Mouse (Mus musculus) heart, embryonic 15.5 days (tissue): Measurements from ENCODE around the gene Ksr2. TPM values are rescaled to one million over a fixed set of nuclear protein-coding genes. Genes with fewer than 3 reads are reported as not detected.

Source experiments
- ATAC-seq: fragments of 200-750 bp; cut with Nextera tagmentation; replicated peaks from 2 replicates; pipeline ENCODE4 v1.8.0; 2017; ENCODE audit warnings: low read depth, moderate TSS enrichment; ENCODE audit not compliant: insufficient number of reproducible peaks, insufficient read depth, low FRiP score
- H3K27ac ChIP-seq: fragments of 300-500 bp; sonication (generic); 2 replicates; pipeline ENCODE4 v1.5.1; 2015; ENCODE audit warnings: mild to moderate bottlenecking, inconsistent platforms
- H3K27me3 ChIP-seq: fragments of 300-500 bp; sonication (generic); 2 replicates; pipeline ENCODE4 v1.6.1; 2015; ENCODE audit warnings: inconsistent platforms
- H3K36me3 ChIP-seq: fragments of 300-500 bp; sonication (generic); 2 replicates; pipeline ENCODE4 v1.6.1; 2015; ENCODE audit warnings: mild to moderate bottlenecking, inconsistent platforms
- H3K4me1 ChIP-seq: fragments of 300-500 bp; sonication (generic); replicated peaks from 2 replicates; pipeline ENCODE4 v1.6.1; 2015; ENCODE audit warnings: inconsistent platforms
- H3K4me2 ChIP-seq: fragments of 300-500 bp; sonication (generic); 2 replicates; pipeline ENCODE4 v1.6.1; 2015; ENCODE audit warnings: inconsistent platforms, mild to moderate bottlenecking, moderate library complexity
- H3K4me3 ChIP-seq: fragments of 300-500 bp; sonication (generic); 2 replicates; pipeline ENCODE4 v1.5.1; 2015; ENCODE audit warnings: mild to moderate bottlenecking, inconsistent platforms
- H3K9ac ChIP-seq: fragments of 300-500 bp; sonication (generic); 2 replicates; pipeline ENCODE4 v1.6.1; 2015; ENCODE audit warnings: mild to moderate bottlenecking, inconsistent platforms
- H3K9me3 ChIP-seq: fragments of 300-500 bp; sonication (generic); replicated peaks from 2 replicates; pipeline ENCODE4 v1.6.1; 2016; ENCODE audit warnings: inconsistent platforms
- WGBS: fragments of 180-500 bp; shearing (Covaris S2); methylation state at CpG from one replicate; pipeline ENCODE4 v1.1.7; 2015; ENCODE audit warnings: mixed read lengths; 5-methylcytosine and 5-hydroxymethylcytosine counted together
- polyA plus RNA-seq: library from polyadenylated mRNA; unstranded; fragments of >200 nt; fragmentation: Nextera tagmentation; extraction: Ambion mirVana; gene quantifications from 2 replicates; pipeline ENCODE4 v1.2.1, GENCODE M21; 2015

The Ksr2 gene
- polyA plus RNA-seq, 1 experiment from 2014 or later: 0.08 TPM

DNA sequence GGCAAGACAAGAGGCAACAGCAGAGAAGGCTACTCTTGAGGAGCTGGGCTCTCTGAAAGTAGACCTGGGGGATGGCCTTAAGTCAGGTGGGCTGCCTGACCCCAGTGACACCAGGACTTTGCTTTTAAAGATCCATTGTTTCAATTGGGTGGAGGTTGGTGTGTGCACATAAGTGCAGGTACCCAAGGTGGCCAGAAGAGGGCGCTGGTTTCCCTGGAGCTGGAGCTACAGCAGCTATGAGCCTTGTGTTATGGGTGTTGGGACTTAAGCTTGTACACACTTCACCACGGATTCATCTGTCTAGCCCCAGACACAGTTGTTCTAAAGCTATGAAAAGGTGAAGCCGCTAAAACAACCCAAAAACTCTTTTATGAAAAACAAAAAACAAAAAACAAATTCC is 279.8 kb downstream of the Ksr2 start:
- Histone ChIP-seq H3K27ac (no peak overlapping the region), H3K4me3 (no peak overlapping the region), H3K4me1 (no peaks in the 10 kb centered on the region), H3K27me3 (no peaks in the 10 kb centered on the region; the same call in 1 of the 2 replicates), H3K36me3 (no peaks in the 10 kb centered on the region), H3K9me3 (no peaks in the 10 kb centered on the region), H3K9ac (no peak overlapping the region), H3K4me2 (no peak overlapping the region)
- ATAC-seq: no peak
- WGBS: 77% methylated on average over 3 of the region's 3 CpGs

DNA sequence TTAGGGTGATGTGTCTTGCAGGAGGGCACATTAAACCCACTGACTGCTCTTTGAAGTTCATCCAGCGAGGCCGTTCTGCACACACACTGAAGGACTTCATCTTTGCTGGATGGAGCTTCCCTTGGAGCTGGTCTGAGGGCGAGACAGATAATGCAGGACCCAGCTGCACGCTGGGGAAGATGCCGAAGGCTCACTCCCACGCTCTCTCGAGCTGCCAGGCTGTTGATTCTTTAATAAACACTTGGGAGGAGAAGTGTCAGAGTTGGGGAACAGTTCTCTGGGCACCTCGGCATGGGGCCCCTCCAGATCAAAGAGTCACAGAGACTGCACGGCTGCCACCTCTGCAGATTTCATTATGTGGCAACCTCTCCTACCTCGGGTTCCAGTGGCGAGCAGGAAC is 280.8 kb downstream of the Ksr2 start:
- H3K4me1 ChIP-seq: no peaks in the 10 kb centered on the region
- H3K4me2 ChIP-seq: no peak overlapping the region
- no peaks in the 10 kb centered on the region for H3K36me3 ChIP-seq
- no peaks in the 10 kb centered on the region; the same call in 1 of the 2 replicates for H3K27me3 ChIP-seq
- no peaks in the 10 kb centered on the region for H3K9me3 ChIP-seq
- H3K9ac ChIP-seq: no peak overlapping the region
- no peak for ATAC-seq
- no peak overlapping the region for H3K27ac ChIP-seq
- no peak overlapping the region for H3K4me3 ChIP-seq
- WGBS: 25% methylated on average over 11 of the region's 11 CpGs

DNA sequence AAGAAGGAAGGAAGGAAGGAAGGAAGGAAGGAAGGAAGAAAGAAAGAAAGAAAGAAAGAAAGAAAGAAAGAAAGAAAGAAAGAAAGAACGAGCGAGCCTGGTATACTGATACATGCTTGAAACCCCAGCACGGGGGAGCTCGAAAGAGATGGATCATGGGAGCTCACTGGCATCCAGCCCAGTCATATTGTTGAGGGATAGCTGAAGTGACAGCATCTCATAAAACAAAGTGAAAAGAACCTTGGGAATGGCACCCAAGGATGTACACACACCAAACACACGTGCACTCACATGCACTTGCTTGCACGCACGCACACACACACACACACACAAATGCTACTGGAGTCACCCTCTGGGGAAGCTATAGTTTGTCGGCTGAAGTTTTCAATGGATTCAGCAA is 282.6 kb downstream of the Ksr2 start:
- H3K4me2 ChIP-seq: no peak overlapping the region
- ATAC-seq: no peak
- no peak overlapping the region for H3K9ac ChIP-seq
- no peaks in the 10 kb centered on the region for H3K4me1 ChIP-seq
- WGBS: 77% methylated on average over 8 of the region's 8 CpGs
- no peak overlapping the region for H3K4me3 ChIP-seq
- no peaks in the 10 kb centered on the region for H3K9me3 ChIP-seq
- no peaks in the 10 kb centered on the region; the same call in 1 of the 2 replicates for H3K27me3 ChIP-seq
- no peaks in the 10 kb centered on the region for H3K36me3 ChIP-seq
- no peak overlapping the region for H3K27ac ChIP-seq

DNA sequence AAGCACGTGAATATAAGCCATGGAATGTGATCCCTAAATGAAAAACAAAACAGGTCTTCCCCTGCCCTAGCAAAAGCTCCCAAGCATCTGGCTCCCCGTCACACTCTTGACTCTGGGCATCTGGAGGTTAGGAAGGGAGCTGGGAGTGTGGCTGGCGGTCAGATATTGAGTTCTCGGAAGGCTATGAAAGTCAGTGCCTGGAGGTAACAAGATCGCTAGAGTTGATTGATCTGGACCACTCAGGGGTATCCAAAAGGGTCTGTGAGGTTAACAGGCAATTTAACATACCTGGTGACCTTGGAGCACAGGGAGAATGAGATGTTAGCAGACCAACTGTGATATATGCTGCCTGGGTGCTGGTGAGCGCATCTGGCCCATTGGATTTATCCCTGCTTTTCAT is 283.8 kb downstream of the Ksr2 start:
- Histone ChIP-seq H3K9ac (no peak overlapping the region), H3K4me3 (no peak overlapping the region), H3K9me3 (no peaks in the 10 kb centered on the region), H3K27me3 (no peaks in the 10 kb centered on the region; the same call in 1 of the 2 replicates), H3K27ac (no peak overlapping the region), H3K4me1 (no peaks in the 10 kb centered on the region), H3K36me3 (no peaks in the 10 kb centered on the region), H3K4me2 (no peak overlapping the region)
- no peak for ATAC-seq
- WGBS: 68% methylated on average over 6 of the region's 6 CpGs

DNA sequence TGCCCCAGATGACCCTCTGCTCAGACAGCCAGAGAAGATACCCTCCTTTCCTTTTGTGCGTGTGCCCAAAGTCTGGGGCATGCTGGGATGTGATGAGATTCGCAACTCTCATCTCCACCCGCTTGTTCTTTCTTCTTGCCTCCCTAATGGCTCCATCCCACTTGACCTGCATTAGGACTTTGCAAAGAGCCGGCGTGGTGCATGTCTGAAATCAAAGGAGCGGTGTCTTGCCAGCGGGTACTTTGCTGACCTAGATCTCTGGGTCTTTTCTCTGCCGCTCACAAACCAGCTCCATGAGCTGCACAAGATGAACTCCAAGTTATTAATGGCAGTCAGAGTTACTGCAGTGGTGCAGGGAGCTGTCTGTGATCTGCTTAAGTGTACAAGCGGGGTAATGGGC is 290.6 kb downstream of the Ksr2 start:
- Histone ChIP-seq H3K9ac (no peak overlapping the region), H3K4me3 (no peak overlapping the region)
- 67% methylated on average over 9 of the region's 9 CpGs for WGBS

DNA sequence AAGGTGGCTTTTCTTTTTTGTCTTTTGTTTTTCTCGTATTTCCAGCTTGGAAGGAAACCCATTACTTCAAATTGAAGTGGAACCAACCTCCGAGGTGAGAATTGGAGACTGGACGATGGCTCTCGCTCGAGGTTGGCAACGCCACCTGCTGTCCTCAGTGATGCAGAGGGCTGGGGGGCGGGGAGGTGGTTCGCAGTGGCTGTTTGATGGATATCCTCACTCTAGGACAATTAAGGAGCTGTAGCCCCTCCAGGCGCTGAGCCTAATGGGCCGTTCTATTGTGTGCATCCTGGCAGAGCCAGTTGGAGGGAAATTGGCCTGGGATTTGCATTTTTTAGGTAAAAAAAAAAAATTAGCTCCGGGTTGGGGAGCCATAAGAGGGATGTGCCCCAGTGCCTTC is 292.8 kb downstream of the Ksr2 start:
- H3K4me2 ChIP-seq: no peak overlapping the region
- no peak for ATAC-seq
- no peaks in the 10 kb centered on the region for H3K4me1 ChIP-seq
- H3K9ac ChIP-seq: no peak overlapping the region
- H3K36me3 ChIP-seq: no peaks in the 10 kb centered on the region
- no peak overlapping the region for H3K4me3 ChIP-seq
- no peak overlapping the region for H3K27ac ChIP-seq
- H3K27me3 ChIP-seq: no peaks in the 10 kb centered on the region
- H3K9me3 ChIP-seq: no peaks in the 10 kb centered on the region
- 55% methylated on average over 11 of the region's 11 CpGs for WGBS

More for the DNA sequence above, 290.6 kb downstream of the Ksr2 start:
- H3K36me3 ChIP-seq: no peaks in the 10 kb centered on the region
- ATAC-seq: no peak
- H3K27me3 ChIP-seq: no peaks in the 10 kb centered on the region
- H3K4me1 ChIP-seq: no peaks in the 10 kb centered on the region
- H3K27ac ChIP-seq: no peak overlapping the region
- no peaks in the 10 kb centered on the region for H3K9me3 ChIP-seq
- H3K4me2 ChIP-seq: no peak overlapping the region

DNA sequence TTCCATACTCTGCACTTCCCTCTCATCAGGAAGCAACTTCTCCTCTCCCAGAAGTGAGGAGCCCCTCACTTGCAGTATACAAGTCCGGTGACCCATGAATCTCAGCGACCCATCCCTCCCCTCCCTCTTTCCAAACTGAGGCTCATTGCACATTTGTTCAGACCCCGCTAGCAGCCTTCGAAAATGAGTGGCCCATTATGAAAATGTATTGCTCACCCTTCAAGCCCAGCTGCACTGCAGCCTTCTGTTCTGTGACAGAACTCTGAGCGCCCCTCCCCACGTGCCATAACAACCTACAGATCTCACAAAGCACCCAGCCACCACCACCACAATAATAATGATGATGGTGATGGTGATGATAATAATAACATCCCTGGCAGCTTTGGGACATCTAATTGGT is 295.5 kb downstream of the Ksr2 start:
- 79% methylated on average over 6 of the region's 6 CpGs for WGBS
- no peaks in the 10 kb centered on the region for H3K27me3 ChIP-seq
- H3K4me3 ChIP-seq: no peak overlapping the region
- H3K36me3 ChIP-seq: no peaks in the 10 kb centered on the region
- no peaks in the 10 kb centered on the region for H3K9me3 ChIP-seq
- ATAC-seq: no peak
- no peak overlapping the region for H3K4me2 ChIP-seq
- H3K4me1 ChIP-seq: peaks cover 7% of the 10 kb centered on the region
- no peak overlapping the region for H3K9ac ChIP-seq
- H3K27ac ChIP-seq: no peak overlapping the region

DNA sequence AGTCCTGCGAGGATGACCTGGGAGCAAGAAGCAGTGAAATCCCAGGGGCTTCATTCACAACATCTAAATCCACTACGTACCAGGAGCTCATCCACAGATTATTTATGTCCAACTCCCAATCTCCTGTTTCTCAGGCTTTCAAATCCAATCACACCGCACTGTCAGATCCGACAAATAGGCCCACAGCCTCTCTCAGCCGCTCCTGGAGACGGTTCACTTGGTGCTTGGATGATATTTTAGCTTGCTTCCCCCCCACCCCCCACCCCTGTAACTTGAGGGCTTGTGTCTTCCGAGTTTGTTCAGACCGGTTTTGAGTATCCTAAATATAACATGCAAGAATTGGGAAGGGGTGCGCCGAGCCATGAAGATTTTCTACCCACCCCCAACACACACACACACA is 297.8 kb downstream of the Ksr2 start:
- Histone ChIP-seq H3K9ac (no peak overlapping the region), H3K4me1 (peaks cover 9% of the 10 kb centered on the region), H3K36me3 (no peaks in the 10 kb centered on the region), H3K9me3 (no peaks in the 10 kb centered on the region), H3K4me2 (no peak overlapping the region), H3K27me3 (no peaks in the 10 kb centered on the region), H3K27ac (peak overlapping the region; percentile 38), H3K4me3 (no peak overlapping the region)
- 43% methylated on average over 10 of the region's 10 CpGs for WGBS
- ATAC-seq: no peak

DNA sequence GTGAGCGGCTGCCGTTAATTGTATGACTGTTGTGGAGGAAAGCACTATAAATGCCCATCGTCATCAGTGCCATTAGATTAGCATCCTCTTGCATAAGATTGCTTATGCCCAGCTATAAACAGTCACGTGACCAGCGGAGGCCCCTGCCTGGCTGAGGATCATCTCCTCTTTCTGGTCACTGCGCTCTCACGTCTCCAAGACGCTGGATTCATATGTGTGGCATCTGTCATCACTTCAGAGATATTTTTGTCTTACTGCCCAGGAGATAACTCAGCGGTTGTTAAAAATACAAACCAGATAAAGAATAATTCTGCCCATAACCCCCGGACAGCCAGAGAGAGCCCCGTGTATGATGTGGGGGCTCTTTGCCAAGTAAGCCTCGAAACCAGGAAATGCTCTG is 298.4 kb downstream of the Ksr2 start:
- peak overlapping the region; percentile 53 for H3K4me2 ChIP-seq
- no peak overlapping the region for H3K9ac ChIP-seq
- peak; percentile 65; the same call in 1 of the 2 replicates for ATAC-seq
- H3K9me3 ChIP-seq: no peaks in the 10 kb centered on the region
- H3K27ac ChIP-seq: peak overlapping the region; percentile 38
- H3K36me3 ChIP-seq: no peaks in the 10 kb centered on the region
- no peaks in the 10 kb centered on the region for H3K27me3 ChIP-seq
- WGBS: 25% methylated on average over 12 of the region's 12 CpGs
- H3K4me1 ChIP-seq: peaks cover 13% of the 10 kb centered on the region
- peak overlapping the region; percentile 21 for H3K4me3 ChIP-seq

DNA sequence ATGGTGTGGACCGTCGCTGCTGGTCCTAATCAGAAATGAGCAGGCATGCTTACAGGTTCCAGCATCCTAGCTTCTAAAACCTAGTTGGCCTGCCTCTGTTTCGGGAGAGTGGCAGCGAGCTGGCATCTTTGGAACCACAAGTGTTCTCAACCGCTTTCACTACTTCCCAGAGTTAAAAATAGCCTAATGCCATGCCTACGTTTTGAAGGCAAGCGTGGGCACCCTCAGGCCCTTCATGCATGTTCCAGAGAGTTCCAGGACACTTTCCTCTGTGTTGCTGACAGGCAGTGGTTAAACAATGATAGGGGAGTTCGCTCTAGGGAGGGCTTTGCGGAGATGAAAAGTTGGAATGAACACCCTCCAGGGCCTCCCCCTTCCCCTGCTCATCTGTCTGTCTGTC is 303.3 kb downstream of the Ksr2 start:
- no peak overlapping the region for H3K4me3 ChIP-seq
- peaks cover 14% of the 10 kb centered on the region for H3K4me1 ChIP-seq
- H3K27me3 ChIP-seq: no peaks in the 10 kb centered on the region
- H3K27ac ChIP-seq: no peak overlapping the region
- no peaks in the 10 kb centered on the region for H3K9me3 ChIP-seq
- no peak overlapping the region for H3K9ac ChIP-seq
- H3K4me2 ChIP-seq: no peak overlapping the region
- no peaks in the 10 kb centered on the region for H3K36me3 ChIP-seq
- no peak for ATAC-seq
- 61% methylated on average over 9 of the region's 9 CpGs for whole genome bisulfite sequencing

DNA sequence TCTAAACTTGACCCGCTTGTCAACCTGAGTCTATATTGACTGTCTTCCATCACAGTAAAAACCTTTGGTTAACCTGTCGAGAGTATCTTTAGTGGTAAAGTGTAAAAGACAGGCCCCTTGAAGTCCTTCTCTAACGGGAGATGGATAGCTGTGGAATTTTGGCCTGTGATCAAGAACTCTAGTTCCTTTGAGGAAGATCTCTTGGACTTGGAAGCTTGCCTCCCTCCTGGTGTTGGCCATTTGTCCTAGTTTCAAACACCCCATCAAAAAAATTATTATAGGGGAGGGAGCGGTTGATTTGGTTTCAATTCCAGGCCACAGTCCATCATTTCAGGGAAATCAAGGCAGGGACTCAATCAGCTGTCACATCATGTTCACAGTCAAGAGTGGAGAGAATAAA is 309.5 kb downstream of the Ksr2 start:
- 46% methylated on average over 4 of the region's 4 CpGs for WGBS
- H3K27ac ChIP-seq: no peak overlapping the region
- no peak for ATAC-seq
- H3K36me3 ChIP-seq: no peaks in the 10 kb centered on the region
- H3K9me3 ChIP-seq: no peaks in the 10 kb centered on the region
- H3K27me3 ChIP-seq: no peaks in the 10 kb centered on the region
- no peak overlapping the region for H3K4me3 ChIP-seq
- H3K4me1 ChIP-seq: no peaks in the 10 kb centered on the region
- H3K4me2 ChIP-seq: no peak overlapping the region
- H3K9ac ChIP-seq: no peak overlapping the region

DNA sequence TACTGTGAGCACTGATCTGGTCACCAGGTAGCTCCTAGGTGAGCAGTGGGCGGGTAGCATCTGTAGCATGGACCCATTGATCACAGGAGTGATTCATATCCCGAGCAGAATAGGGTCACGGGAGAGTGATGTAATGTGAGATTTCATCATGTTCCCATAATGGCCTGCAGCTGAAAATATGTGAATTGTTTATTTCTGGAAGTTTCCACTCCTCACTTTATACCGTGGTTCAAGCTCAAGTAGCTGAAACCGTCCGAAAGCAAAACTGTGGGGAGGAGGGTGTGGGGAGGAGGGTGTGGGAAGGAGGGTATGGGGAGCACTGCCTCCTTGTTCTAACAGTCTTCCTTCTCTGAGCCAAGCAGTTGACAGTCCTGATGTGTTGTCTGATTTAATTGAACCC is 312.7 kb downstream of the Ksr2 start:
- Histone ChIP-seq H3K4me1 (no peaks in the 10 kb centered on the region), H3K27me3 (no peaks in the 10 kb centered on the region), H3K9me3 (no peaks in the 10 kb centered on the region), H3K4me3 (no peak overlapping the region), H3K4me2 (no peak overlapping the region), H3K36me3 (no peaks in the 10 kb centered on the region), H3K27ac (no peak overlapping the region), H3K9ac (no peak overlapping the region)
- WGBS: 66% methylated on average over 6 of the region's 6 CpGs
- ATAC-seq: no peak
